Comparison of ENCODE assay signal across 1 mouse cellular context in genomic region chr2:91602389-91602788, GRCm38 (mm10).
A peak's percentile ranks its signal among the peaks of the same experiment; 100 is the strongest.
TF ChIP-seq lines count a peak whose summit lies in the region.

No protein-coding gene starts in this region.

TF ChIP-seq in MEL, 35 proteins besides CTCF, POLR2A, EP300 and RAD21:
- no peak for TF ChIP-seq TCF12 (IDR thresholded peaks at IDR 0.05; ENCODE audit: low read depth, low read length)
- no peak for TF ChIP-seq TBP (IDR thresholded peaks at IDR 0.05; ENCODE audit: low read depth, low read length)
- no peak for TF ChIP-seq SIN3A (IDR thresholded peaks at IDR 0.05; ENCODE audit: low read length)
- TF ChIP-seq CHD2 (IDR thresholded peaks at IDR 0.05; ENCODE audit: low read length), result no peak
- peak; percentile 61 for TF ChIP-seq SMC3 (IDR thresholded peaks at IDR 0.05; ENCODE audit: low read depth, low read length)
- TF ChIP-seq GABPA (IDR thresholded peaks at IDR 0.05; ENCODE audit: low read depth, low read length), result no peak
- no peak for TF ChIP-seq BHLHE40 (IDR thresholded peaks at IDR 0.05; ENCODE audit: borderline replicate concordance, low read depth, low read length)
- peak; percentile 31 for TF ChIP-seq ZC3H11A (IDR thresholded peaks at IDR 0.05; ENCODE audit: low read depth, low read length)
